Mouse (Mus musculus) midbrain, embryonic 10.5 days (tissue): ENCODE data around the gene Kif22. TPM values are rescaled to one million over a fixed set of nuclear protein-coding genes. Genes with fewer than 3 reads are reported as not detected.

Source experiments
- DNase-seq: peaks from one replicate; pipeline ENCODE4 v3.0.0-alpha.2; 2017; ENCODE audit warnings: low spot score
- H3K27ac ChIP-seq: fragments of 300-500 bp; sonication (generic); replicated peaks from 2 replicates; pipeline ENCODE4 v1.5.1; 2016; ENCODE audit warnings: mild to moderate bottlenecking
- H3K27me3 ChIP-seq: fragments of 300-500 bp; sonication (generic); 2 replicates; pipeline ENCODE4 v1.6.1; 2016; ENCODE audit warnings: low read depth, mild to moderate bottlenecking; ENCODE audit not compliant: poor library complexity, severe bottlenecking
- H3K36me3 ChIP-seq: fragments of 300-500 bp; sonication (generic); 2 replicates; pipeline ENCODE4 v1.6.1; 2016; ENCODE audit warnings: mild to moderate bottlenecking, moderate library complexity
- H3K4me1 ChIP-seq: fragments of 300-500 bp; sonication (generic); 2 replicates; pipeline ENCODE4 v1.6.1; 2016
- H3K4me3 ChIP-seq: fragments of 300-500 bp; sonication (generic); 2 replicates; pipeline ENCODE4 v1.5.1; 2016; ENCODE audit warnings: mild to moderate bottlenecking, moderate library complexity
- H3K9me3 ChIP-seq: fragments of 300-500 bp; sonication (generic); replicated peaks from 2 replicates; pipeline ENCODE4 v1.6.1; 2016; ENCODE audit warnings: mild to moderate bottlenecking
- WGBS: fragments of 180-500 bp; shearing (Covaris S2); methylation state at CpG from one replicate; pipeline ENCODE4 v1.1.7; 2016; 5-methylcytosine and 5-hydroxymethylcytosine counted together
- polyA plus RNA-seq: library from polyadenylated mRNA; unstranded; fragments of >200 nt; fragmentation: Nextera tagmentation; extraction: Ambion mirVana; gene quantifications from 2 replicates; pipeline ENCODE4 v1.2.1, GENCODE M21; 2016

The Kif22 gene
- polyA plus RNA-seq, 1 experiment from 2014 or later, result 222 TPM

DNA sequence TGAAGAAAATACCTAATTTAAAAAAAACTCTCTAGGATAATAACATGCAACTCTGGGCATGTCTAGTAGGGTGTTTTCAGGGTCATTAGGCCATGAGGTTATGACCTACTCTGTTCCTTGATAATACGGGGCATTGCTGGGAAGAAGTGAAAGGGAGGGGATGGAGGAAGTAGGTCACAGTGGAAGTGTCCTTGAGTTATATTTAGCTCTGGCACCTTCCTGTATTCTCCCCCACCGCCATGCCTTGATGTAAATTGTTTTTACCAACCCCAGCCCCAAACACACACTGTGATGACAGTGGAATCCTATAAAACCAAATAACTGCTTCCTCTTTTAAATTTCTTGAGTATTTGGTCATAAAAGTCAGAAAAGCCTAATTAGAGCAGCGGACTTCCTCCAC is 37.8 kb upstream of the Kif22 start:
- H3K9me3 ChIP-seq, result no peaks in the 10 kb centered on the region
- WGBS, result 69% methylated on average over 3 of the region's 3 CpGs

DNA sequence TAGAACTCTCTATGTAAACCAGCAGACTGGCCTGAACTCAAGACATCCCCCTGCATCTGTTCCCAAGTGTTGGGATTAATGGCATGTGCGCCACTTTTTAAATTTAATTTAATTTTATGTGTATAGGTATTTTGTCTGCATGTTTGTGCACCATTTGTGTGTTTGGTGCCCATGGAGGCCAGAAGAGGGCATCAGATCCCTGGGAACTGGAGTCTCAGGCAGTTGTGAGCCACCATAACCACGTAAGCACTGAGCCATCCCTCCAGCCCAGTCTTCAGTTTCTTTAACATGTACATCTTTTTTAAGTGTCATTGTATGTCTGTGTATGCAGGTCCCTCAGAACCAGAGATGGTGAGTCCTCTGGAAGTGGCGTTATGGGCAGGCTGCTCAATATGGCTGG is 35.4 kb upstream of the Kif22 start:
- no peaks in the 10 kb centered on the region for H3K4me1 ChIP-seq
- H3K27ac ChIP-seq, result no peak overlapping the region
- 88% methylated on average over 3 of the region's 3 CpGs for WGBS
- no peak for DNase-seq
- no peaks in the 10 kb centered on the region for H3K27me3 ChIP-seq
- no peak overlapping the region for H3K4me3 ChIP-seq
- no peaks in the 10 kb centered on the region for H3K36me3 ChIP-seq
- H3K9me3 ChIP-seq, result no peaks in the 10 kb centered on the region

More for the DNA sequence above, 37.8 kb upstream of the Kif22 start:
- Histone ChIP-seq H3K4me3 (no peak overlapping the region), H3K36me3 (no peaks in the 10 kb centered on the region), H3K27ac (no peak overlapping the region), H3K4me1 (no peaks in the 10 kb centered on the region), H3K27me3 (no peaks in the 10 kb centered on the region)
- DNase-seq, result no peak

DNA sequence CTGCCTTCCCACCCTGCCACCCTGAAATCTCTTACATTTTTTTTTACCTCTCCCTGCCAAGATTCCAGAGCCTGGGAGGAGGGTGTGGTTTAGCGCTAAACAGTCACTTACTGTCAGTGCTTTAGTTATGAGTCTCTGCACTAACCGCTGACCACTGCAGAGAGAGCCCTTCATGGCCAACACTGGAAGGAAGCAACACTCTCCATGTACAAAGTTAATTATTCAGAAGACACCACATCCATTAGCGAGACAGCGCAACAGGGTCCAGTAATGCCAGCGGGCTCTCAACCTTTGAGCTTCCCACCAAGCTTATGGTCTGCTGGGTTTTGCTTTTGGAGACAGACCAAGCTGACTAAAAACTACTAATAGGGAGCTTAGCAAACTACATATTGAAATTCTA is 33.9 kb upstream of the Kif22 start:
- Histone ChIP-seq H3K4me3 (no peak overlapping the region), H3K27ac (no peak overlapping the region), H3K4me1 (peaks cover 8% of the 10 kb centered on the region; the same call in 1 of the 2 replicates), H3K27me3 (no peaks in the 10 kb centered on the region), H3K36me3 (no peaks in the 10 kb centered on the region), H3K9me3 (no peaks in the 10 kb centered on the region)
- DNase-seq, result no peak
- WGBS, result 92% methylated on average over 5 of the region's 5 CpGs

DNA sequence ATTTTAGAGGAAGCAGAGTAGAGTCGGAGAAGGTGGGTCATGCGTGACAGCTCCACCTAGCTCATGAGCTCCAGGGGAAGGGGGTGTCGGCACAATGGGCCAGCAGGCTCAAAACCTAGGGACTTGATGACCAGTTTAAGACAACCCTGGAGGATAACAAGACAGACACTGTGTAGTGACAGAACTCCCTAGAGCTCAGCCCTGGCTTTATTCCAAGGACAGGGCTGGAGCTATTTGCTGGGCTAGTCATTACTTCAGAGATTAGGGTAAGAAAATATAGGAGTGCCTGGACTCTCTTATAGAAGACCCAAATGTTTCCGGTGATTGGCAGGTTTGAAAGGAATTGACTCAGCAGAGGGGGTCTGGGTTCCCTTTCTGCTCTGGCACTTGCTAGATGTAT is 30.9 kb upstream of the Kif22 start:
- 87% methylated on average over 4 of the region's 4 CpGs for WGBS
- no peak for DNase-seq
- Histone ChIP-seq H3K27ac (no peak overlapping the region), H3K4me1 (peaks cover 10% of the 10 kb centered on the region; the same call in 1 of the 2 replicates), H3K36me3 (no peaks in the 10 kb centered on the region), H3K27me3 (no peaks in the 10 kb centered on the region), H3K4me3 (no peak overlapping the region), H3K9me3 (no peaks in the 10 kb centered on the region)

DNA sequence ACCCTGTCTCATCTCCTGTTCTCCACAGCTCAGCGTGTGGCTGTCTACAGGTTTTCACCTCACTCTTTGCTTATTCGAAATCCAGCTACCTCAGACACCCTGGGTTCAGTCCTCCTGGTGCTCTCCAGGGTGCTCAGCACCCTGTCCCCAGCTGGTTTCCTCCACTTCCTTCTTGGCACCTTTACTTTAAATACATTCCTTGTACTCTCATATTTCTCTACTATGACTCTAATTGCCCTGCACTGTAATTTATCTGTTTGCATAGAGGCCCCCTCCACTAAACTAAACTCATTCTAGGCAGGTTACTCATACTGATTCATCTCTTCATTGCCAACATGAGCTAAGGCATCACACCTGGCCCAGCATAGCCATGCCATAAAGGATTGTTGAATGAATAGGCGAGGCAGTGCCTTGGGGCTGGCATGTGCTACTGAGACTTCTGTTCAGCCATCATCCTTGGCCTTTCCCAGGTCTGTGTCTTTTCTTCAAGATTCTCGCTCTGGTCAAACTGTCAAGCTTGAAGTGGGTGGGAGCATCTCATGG is 28.7 kb upstream of the Kif22 start:
- Histone ChIP-seq H3K4me1 (peaks cover 10% of the 10 kb centered on the region; the same call in 1 of the 2 replicates), H3K36me3 (no peaks in the 10 kb centered on the region), H3K27ac (no peak overlapping the region), H3K27me3 (no peaks in the 10 kb centered on the region), H3K9me3 (no peaks in the 10 kb centered on the region), H3K4me3 (no peak overlapping the region)
- no peak for DNase-seq
- WGBS, result 81% methylated on average over 4 of the region's 4 CpGs

DNA sequence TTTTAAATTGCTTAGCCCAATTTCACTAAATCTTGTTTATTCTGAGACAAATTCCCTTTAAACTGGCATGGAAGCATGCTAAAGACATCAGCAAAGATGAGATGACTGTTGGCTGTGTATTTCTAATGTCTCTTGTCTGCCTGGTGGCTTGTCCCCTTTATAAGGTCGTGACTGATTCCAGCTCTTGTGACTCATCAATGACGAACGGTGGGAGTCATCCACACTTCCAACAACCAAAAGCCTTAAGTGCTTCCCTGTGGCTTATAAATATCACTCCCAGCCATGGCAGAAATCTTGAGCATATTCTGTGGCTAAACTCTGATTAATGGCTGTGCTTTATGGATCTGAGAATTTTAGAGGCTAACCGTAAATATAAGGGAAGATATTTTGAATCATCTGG is 24.0 kb upstream of the Kif22 start:
- no peak for DNase-seq
- WGBS, result 91% methylated on average over 4 of the region's 4 CpGs
- Histone ChIP-seq H3K4me1 (0 out of 2 replicates have a peak, but pooled peaks cover 3% of the 10 kb centered on the region), H3K27ac (no peak overlapping the region), H3K9me3 (no peaks in the 10 kb centered on the region), H3K27me3 (no peaks in the 10 kb centered on the region), H3K36me3 (no peaks in the 10 kb centered on the region), H3K4me3 (no peak overlapping the region)

DNA sequence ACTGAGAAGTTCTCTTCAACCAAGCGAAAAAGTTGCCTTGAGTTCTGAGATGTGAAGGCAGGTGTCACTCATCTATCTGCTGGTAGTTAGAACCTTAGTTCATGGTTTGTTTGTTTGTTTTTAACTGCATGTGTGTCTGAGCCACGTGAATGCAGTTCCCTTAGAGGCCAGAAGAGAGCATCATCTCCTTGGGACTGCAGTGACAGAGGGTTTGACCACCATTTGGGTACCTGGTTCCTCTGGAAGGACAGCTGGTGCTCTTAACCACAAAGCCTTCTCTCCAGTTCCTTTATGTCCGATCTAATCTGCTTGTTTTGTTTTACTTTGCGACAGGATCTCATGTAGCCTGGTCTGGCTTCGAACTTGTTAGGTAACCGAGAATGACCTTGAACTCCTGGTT is 23.3 kb upstream of the Kif22 start:
- H3K4me3 ChIP-seq, result no peak overlapping the region
- H3K9me3 ChIP-seq, result no peaks in the 10 kb centered on the region
- no peaks in the 10 kb centered on the region for H3K27me3 ChIP-seq
- H3K4me1 ChIP-seq, result no peaks in the 10 kb centered on the region
- no peak overlapping the region for H3K27ac ChIP-seq
- 89% methylated on average over 6 of the region's 6 CpGs for WGBS
- no peak for DNase-seq
- no peaks in the 10 kb centered on the region for H3K36me3 ChIP-seq

DNA sequence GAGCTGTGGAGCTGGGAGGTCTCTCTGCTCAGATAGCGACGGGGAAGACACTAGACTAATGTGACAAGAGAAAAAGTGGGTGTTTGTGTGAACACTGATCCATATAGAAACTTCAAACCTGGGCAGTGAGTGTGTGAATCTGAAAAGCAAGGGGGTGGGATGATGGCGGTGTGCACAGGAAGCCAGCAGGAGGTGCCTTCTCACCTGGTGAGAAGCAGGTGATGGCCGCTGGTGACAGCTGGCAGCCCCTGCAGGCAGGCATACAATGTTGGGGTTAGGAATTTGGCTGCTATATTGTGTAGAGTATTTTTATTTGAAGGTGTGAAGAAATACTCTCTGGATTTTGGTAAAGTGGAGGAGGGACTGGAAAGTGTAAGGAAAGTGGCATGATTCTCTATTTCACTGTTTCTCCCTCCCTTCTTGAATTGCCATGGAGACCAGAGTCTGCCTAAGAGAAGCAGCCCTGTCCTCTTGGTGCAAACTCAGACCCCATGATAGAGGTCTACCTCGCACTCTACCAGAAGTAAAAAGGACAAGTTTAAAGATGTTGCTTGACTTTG is 12.8 kb upstream of the Kif22 start:
- no peak for DNase-seq
- WGBS, result 76% methylated on average over 5 of the region's 5 CpGs

DNA sequence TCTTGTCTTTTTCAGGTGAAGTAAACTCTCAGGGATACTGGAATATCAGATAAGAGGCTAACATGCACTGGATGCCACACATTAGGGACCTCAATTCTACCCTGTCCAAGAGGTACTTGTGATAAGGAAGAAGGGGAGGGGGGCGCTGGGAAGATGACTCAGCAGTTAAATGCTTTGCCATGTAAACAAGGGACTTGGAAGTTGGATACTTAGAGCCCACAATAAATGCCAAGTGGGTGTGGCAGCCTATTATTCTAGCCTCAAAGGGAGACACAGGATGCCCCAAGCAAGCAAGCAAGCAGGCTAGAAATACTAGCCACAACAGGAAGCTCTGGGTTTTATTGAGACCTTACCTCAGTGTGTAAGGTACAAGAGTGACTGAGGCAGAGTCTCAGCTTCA is 11.0 kb downstream of the Kif22 start:
- H3K4me1 ChIP-seq, result peaks cover 10% of the 10 kb centered on the region
- no peak overlapping the region for H3K4me3 ChIP-seq
- no peak for DNase-seq
- H3K27ac ChIP-seq, result no peak overlapping the region
- H3K9me3 ChIP-seq, result no peaks in the 10 kb centered on the region
- H3K36me3 ChIP-seq, result peaks cover 85% of the 10 kb centered on the region
- H3K27me3 ChIP-seq, result no peaks in the 10 kb centered on the region
- WGBS, result 68% methylated on average over 1 of the region's 1 CpGs

More for the DNA sequence above, 12.8 kb upstream of the Kif22 start:
- Histone ChIP-seq H3K4me1 (no peaks in the 10 kb centered on the region), H3K4me3 (no peak overlapping the region), H3K27ac (no peak overlapping the region), H3K36me3 (no peaks in the 10 kb centered on the region), H3K9me3 (no peaks in the 10 kb centered on the region), H3K27me3 (no peaks in the 10 kb centered on the region)

DNA sequence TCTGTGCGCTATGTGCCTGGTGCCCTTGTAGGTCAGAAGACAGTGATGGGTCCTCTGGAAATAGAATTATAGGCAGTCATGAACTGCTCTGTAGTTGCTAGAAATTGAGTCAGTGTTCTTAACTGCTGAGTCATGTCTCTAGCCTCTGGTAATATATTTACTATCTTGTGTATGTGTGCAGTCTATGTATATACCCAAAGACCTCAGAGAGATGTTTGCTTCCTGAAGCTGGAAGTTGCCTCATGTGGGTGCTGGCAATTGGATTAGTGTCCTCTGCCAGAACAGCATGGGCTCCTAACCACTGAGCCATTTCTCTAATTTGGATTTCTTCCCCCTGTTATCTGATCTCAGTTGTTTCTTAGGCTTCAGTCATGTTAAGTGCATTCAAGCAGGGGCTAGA is 12.1 kb downstream of the Kif22 start:
- 97% methylated on average over 1 of the region's 1 CpGs for WGBS
- H3K36me3 ChIP-seq, result peaks cover 81% of the 10 kb centered on the region
- no peak for DNase-seq

DNA sequence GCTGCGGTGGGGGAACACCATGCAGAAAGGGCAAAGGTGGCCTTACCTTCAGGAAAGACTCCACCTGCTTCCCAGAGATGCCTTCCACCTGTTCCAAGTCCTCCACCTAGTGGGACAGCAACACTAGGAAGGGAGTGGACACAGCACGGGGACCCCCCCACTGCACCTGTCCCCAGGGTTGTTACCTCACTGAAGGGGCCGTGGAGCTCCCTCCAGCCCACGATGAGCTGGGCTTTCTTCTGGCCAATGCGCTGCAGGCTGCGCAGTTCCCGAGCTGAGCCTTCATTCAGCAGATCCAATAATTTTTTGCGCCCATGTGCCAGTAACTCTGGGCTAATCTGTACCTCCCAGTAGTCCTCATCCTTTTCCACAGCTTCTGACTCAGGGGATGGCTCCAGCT is 14.4 kb downstream of the Kif22 start:
- peak overlapping the region; percentile 88 for H3K4me3 ChIP-seq
- H3K9me3 ChIP-seq, result no peaks in the 10 kb centered on the region
- DNase-seq, result no peak
- peaks cover 81% of the 10 kb centered on the region for H3K36me3 ChIP-seq
- H3K27me3 ChIP-seq, result no peaks in the 10 kb centered on the region
- peaks cover 38% of the 10 kb centered on the region for H3K4me1 ChIP-seq
- H3K27ac ChIP-seq, result peak overlapping the region; percentile 100
- 75% methylated on average over 8 of the region's 8 CpGs for WGBS

More for the DNA sequence above, 12.1 kb downstream of the Kif22 start:
- Histone ChIP-seq H3K9me3 (no peaks in the 10 kb centered on the region), H3K4me3 (no peak overlapping the region), H3K27ac (no peak overlapping the region), H3K27me3 (no peaks in the 10 kb centered on the region), H3K4me1 (peaks cover 15% of the 10 kb centered on the region)

DNA sequence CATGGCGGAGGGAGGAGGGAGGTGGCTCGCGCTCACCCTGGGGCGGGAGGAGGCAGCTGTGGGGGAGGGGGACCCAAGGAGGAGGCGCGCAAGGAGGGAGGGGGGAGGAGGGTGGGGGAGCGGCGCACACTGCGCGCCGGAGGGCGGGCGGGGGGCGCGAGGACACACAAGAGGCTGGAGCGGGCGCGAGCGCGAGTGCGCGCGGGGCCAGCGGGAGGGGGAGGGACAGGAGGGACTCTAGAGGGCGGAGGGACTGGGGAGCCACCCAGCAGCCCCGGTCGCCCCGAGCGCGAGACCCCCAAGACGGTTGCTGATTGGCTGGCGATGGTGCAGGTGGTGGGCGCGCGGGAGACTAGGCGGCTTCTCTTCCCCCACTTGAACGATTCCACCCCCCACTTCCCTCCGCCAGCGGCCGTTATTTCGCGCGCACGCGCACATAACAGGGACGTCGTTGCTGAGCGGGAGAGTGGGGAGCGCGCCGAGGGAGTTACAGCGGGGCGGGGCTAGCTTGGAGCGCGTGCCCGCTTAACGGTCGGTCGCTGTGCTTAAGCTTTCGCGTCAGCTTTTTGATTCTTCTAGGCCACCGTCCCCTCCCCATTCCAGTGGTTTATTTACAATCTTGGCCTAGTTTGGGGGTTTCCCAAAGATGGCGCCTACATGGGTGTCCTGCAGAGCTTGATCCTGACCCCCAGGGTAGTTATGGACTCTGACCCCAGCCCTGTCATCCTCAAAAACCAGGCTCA is 15.1 kb downstream of the Kif22 start, which contains the start of gene Maz:
Gene Maz, minus strand, starts transcription at position 54 of the 743 bp plus-strand sequence.
- under 1% methylated on average over 59 of the region's 63 CpGs for WGBS

DNA sequence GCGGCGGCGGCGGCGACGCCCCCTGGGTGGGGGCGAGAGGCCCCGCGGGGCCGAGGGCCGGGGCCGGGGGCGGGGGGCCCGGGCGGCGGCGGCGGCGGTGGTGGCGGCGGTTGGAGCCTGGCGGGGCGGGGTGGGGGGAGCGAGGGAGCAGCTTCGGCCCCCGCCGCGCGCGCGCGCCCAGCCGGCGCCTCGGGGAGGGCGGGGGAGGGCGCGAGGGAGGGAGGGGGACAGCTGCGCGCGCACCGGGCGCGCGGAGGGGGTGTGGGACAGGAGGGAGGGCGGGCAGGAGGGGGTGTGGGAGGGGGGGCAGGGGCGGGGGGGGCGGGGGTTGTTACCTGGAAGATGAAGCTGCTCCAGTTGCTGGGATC is 15.7 kb downstream of the Kif22 start:
- Histone ChIP-seq H3K27ac (peak overlapping the region; percentile 100), H3K4me1 (peaks cover 51% of the 10 kb centered on the region)
- DNase-seq, result no peak

More for the DNA sequence above, 15.1 kb downstream of the Kif22 start, which contains the start of gene Maz:
- Histone ChIP-seq H3K27ac (peak within 1 kb of the TSS; percentile 100), H3K36me3 (peaks cover 81% of the 10 kb centered on the region), H3K4me1 (peaks cover 45% of the 10 kb centered on the region), H3K27me3 (no peaks in the 10 kb centered on the region), H3K4me3 (peak within 1 kb of the TSS; percentile 88), H3K9me3 (no peaks in the 10 kb centered on the region)
- DNase-seq, result peak; percentile 100

More for the DNA sequence above, 15.7 kb downstream of the Kif22 start:
- H3K36me3 ChIP-seq, result peaks cover 81% of the 10 kb centered on the region
- no peaks in the 10 kb centered on the region for H3K27me3 ChIP-seq
- no peaks in the 10 kb centered on the region for H3K9me3 ChIP-seq
- 0% methylated on average over 6 of the region's 48 CpGs for WGBS
- peak overlapping the region; percentile 88 for H3K4me3 ChIP-seq
